Mouse (Mus musculus): ENCODE measurements around the gene Exoc8. TPM values are rescaled to one million over a fixed set of nuclear protein-coding genes. Genes with fewer than 3 reads are reported as not detected.

Gene Exoc8
- polyA plus RNA-seq, 1 experiment from 2014 or later, result 15.5 TPM

GRCm38 (mm10) chr8:124898251-124898905 lies 873 bp upstream of the Exoc8 start:
- Histone ChIP-seq H3K9ac (peak overlapping the region; percentile 83), H3K36me3 (replicated peaks) (peaks cover 39% of the 10 kb centered on the region), H3K4me3 (peak overlapping the region; percentile 95), H3K27ac (peak overlapping the region; percentile 86), H3K27me3 (replicated peaks) (no peaks in the 10 kb centered on the region), H3K4me2 (peak overlapping the region; percentile 94), H3K4me1 (peaks cover 44% of the 10 kb centered on the region), H3K9me3 (no peaks in the 10 kb centered on the region)
- ATAC-seq (replicated peaks), result 0 out of 2 replicates have a peak, but pooled peaks have one; percentile 5
- WGBS, result 8% methylated on average over 31 of the region's 31 CpGs

GRCm38 (mm10) chr8:124896632-124897385 lies 696 bp downstream of the Exoc8 start:
- peaks cover 28% of the 10 kb centered on the region for H3K36me3 ChIP-seq (replicated peaks)
- peak overlapping the region; percentile 86 for H3K27ac ChIP-seq
- H3K4me3 ChIP-seq, result peak overlapping the region; percentile 95
- no peaks in the 10 kb centered on the region for H3K27me3 ChIP-seq (replicated peaks)
- peak; percentile 61 for ATAC-seq (replicated peaks)
- H3K9ac ChIP-seq, result peak overlapping the region; percentile 69
- H3K4me2 ChIP-seq, result peak overlapping the region; percentile 94
- H3K4me1 ChIP-seq, result peaks cover 48% of the 10 kb centered on the region
- no peaks in the 10 kb centered on the region for H3K9me3 ChIP-seq
- 1% methylated on average over 60 of the region's 60 CpGs for WGBS

- ATAC-seq (replicated peaks), result no peak
- H3K4me1 ChIP-seq, result peaks cover 48% of the 10 kb centered on the region
- H3K27me3 ChIP-seq (replicated peaks), result no peaks in the 10 kb centered on the region
- H3K4me3 ChIP-seq, result peak overlapping the region; percentile 95
- H3K27ac ChIP-seq, result peak overlapping the region; percentile 86; the same call in 1 of the 2 replicates
- H3K9ac ChIP-seq, result peak overlapping the region; percentile 69
- peak overlapping the region; percentile 94 for H3K4me2 ChIP-seq
- no peaks in the 10 kb centered on the region for H3K9me3 ChIP-seq
- H3K36me3 ChIP-seq (replicated peaks), result peaks cover 29% of the 10 kb centered on the region
- WGBS, result 86% methylated on average over 26 of the region's 26 CpGs
These were observed 1.4 kb downstream of the Exoc8 start for GRCm38 (mm10) chr8:124896010-124896631.

GRCm38 (mm10) chr8:124892596-124892995 lies 4.9 kb downstream of the Exoc8 start:
- no peak for ATAC-seq (replicated peaks)
- Histone ChIP-seq H3K4me3 (no peak overlapping the region), H3K9ac (no peak overlapping the region), H3K4me2 (no peak overlapping the region), H3K36me3 (replicated peaks) (peaks cover 30% of the 10 kb centered on the region), H3K4me1 (peaks cover 35% of the 10 kb centered on the region), H3K27ac (no peak overlapping the region), H3K9me3 (no peaks in the 10 kb centered on the region), H3K27me3 (replicated peaks) (no peaks in the 10 kb centered on the region)
- WGBS, result 73% methylated on average over 3 of the region's 3 CpGs

GRCm38 (mm10) chr8:124888385-124888784 lies 9.1 kb downstream of the Exoc8 start:
- ATAC-seq (replicated peaks), result no peak
- Histone ChIP-seq H3K9ac (no peak overlapping the region), H3K4me3 (no peak overlapping the region), H3K9me3 (no peaks in the 10 kb centered on the region), H3K27ac (no peak overlapping the region), H3K4me1 (peaks cover 4% of the 10 kb centered on the region; the same call in 1 of the 2 replicates), H3K27me3 (replicated peaks) (no peaks in the 10 kb centered on the region), H3K36me3 (replicated peaks) (peaks cover 59% of the 10 kb centered on the region), H3K4me2 (no peak overlapping the region)
- 96% methylated on average over 5 of the region's 5 CpGs for WGBS

- WGBS, result 88% methylated on average over 10 of the region's 10 CpGs
- ATAC-seq (replicated peaks), result no peak
- Histone ChIP-seq H3K4me3 (no peak overlapping the region), H3K27ac (no peak overlapping the region), H3K9me3 (no peaks in the 10 kb centered on the region), H3K4me2 (no peak overlapping the region), H3K9ac (no peak overlapping the region), H3K36me3 (replicated peaks) (peaks cover 75% of the 10 kb centered on the region), H3K27me3 (replicated peaks) (no peaks in the 10 kb centered on the region), H3K4me1 (no peaks in the 10 kb centered on the region)
These were observed 18.5 kb downstream of the Exoc8 start for GRCm38 (mm10) chr8:124878946-124879526.

GRCm38 (mm10) chr8:124878141-124878540 lies 19.4 kb downstream of the Exoc8 start:
- Histone ChIP-seq H3K36me3 (replicated peaks) (peaks cover 75% of the 10 kb centered on the region), H3K9ac (no peak overlapping the region), H3K4me3 (no peak overlapping the region), H3K27ac (no peak overlapping the region), H3K27me3 (replicated peaks) (no peaks in the 10 kb centered on the region), H3K4me1 (no peaks in the 10 kb centered on the region), H3K9me3 (no peaks in the 10 kb centered on the region), H3K4me2 (no peak overlapping the region)
- WGBS, result 96% methylated on average over 5 of the region's 5 CpGs
- no peak for ATAC-seq (replicated peaks)

GRCm38 (mm10) chr8:124872690-124873089 lies 24.8 kb downstream of the Exoc8 start:
- H3K9me3 ChIP-seq, result no peaks in the 10 kb centered on the region
- 96% methylated on average over 5 of the region's 5 CpGs for WGBS

GRCm38 (mm10) chr8:124872081-124872480 lies 25.4 kb downstream of the Exoc8 start:
- Histone ChIP-seq H3K27me3 (replicated peaks) (no peaks in the 10 kb centered on the region), H3K9me3 (no peaks in the 10 kb centered on the region), H3K9ac (no peak overlapping the region), H3K4me1 (no peaks in the 10 kb centered on the region), H3K4me3 (no peak overlapping the region), H3K4me2 (no peak overlapping the region), H3K36me3 (replicated peaks) (peaks cover 32% of the 10 kb centered on the region), H3K27ac (no peak overlapping the region)
- ATAC-seq (replicated peaks), result no peak
- WGBS, result 92% methylated on average over 7 of the region's 7 CpGs

More at GRCm38 (mm10) chr8:124872690-124873089, 24.8 kb downstream of the Exoc8 start:
- no peak overlapping the region for H3K27ac ChIP-seq
- H3K4me3 ChIP-seq, result no peak overlapping the region
- H3K4me1 ChIP-seq, result no peaks in the 10 kb centered on the region
- peaks cover 37% of the 10 kb centered on the region for H3K36me3 ChIP-seq (replicated peaks)
- no peaks in the 10 kb centered on the region for H3K27me3 ChIP-seq (replicated peaks)
- no peak overlapping the region for H3K4me2 ChIP-seq
- no peak for ATAC-seq (replicated peaks)
- no peak overlapping the region for H3K9ac ChIP-seq

- H3K4me3 ChIP-seq, result no peak overlapping the region
- WGBS, result 93% methylated on average over 7 of the region's 7 CpGs
- no peaks in the 10 kb centered on the region for H3K4me1 ChIP-seq
- H3K9me3 ChIP-seq, result no peaks in the 10 kb centered on the region
- H3K27ac ChIP-seq, result no peak overlapping the region
- H3K36me3 ChIP-seq (replicated peaks), result peaks cover 28% of the 10 kb centered on the region
- H3K9ac ChIP-seq, result no peak overlapping the region
- no peak for ATAC-seq (replicated peaks)
- H3K4me2 ChIP-seq, result no peak overlapping the region
- no peaks in the 10 kb centered on the region for H3K27me3 ChIP-seq (replicated peaks)
These were observed 26.0 kb downstream of the Exoc8 start for GRCm38 (mm10) chr8:124871474-124871873.

- Histone ChIP-seq H3K9ac (no peak overlapping the region), H3K27me3 (replicated peaks) (no peaks in the 10 kb centered on the region), H3K4me1 (no peaks in the 10 kb centered on the region), H3K4me3 (no peak overlapping the region), H3K4me2 (no peak overlapping the region), H3K9me3 (no peaks in the 10 kb centered on the region), H3K36me3 (replicated peaks) (peaks cover 22% of the 10 kb centered on the region), H3K27ac (no peak overlapping the region)
- WGBS, result 90% methylated on average over 6 of the region's 6 CpGs
- no peak for ATAC-seq (replicated peaks)
These were observed 27.8 kb downstream of the Exoc8 start for GRCm38 (mm10) chr8:124869708-124870107.

GRCm38 (mm10) chr8:124867126-124867525 lies 30.4 kb downstream of the Exoc8 start:
- H3K9me3 ChIP-seq, result no peaks in the 10 kb centered on the region
- H3K27ac ChIP-seq, result no peak overlapping the region
- peaks cover 15% of the 10 kb centered on the region for H3K4me1 ChIP-seq
- H3K4me2 ChIP-seq, result no peak overlapping the region
- no peak overlapping the region for H3K4me3 ChIP-seq
- H3K36me3 ChIP-seq (replicated peaks), result peaks cover 7% of the 10 kb centered on the region; the same call in 1 of the 2 replicates
- H3K27me3 ChIP-seq (replicated peaks), result no peaks in the 10 kb centered on the region
- H3K9ac ChIP-seq, result no peak overlapping the region
- no peak for ATAC-seq (replicated peaks)
- WGBS, result 93% methylated on average over 2 of the region's 2 CpGs

Data from midbrain, embryonic 15.5 days (tissue).